Comparison of ENCODE assay signal across 28 mouse cellular contexts in the genomic region with DNA sequence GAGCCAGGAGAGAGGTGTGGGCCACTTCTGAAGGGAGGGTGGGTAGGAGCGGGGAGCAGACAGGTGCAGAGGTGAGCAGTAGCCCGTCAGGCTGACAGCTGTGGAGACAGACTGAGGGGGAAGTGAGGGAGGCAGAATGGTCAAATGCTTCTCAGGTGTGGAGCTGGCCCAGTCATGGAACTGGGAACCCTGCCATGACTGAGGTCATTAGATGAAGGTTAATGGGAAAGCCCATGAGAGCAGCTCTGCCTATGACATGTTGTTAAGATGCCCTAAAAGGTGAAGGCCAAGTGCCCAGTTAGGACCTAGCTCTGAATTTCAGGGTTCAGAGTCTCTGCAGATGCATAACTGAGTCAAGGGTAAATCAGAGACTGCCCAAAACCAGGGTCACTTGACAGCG.
DNase-seq lines count a peak whose midpoint lies in the region; ATAC-seq and TF ChIP-seq lines count a peak whose summit lies in the region.
"Had no signal": no experiment of that assay in that cellular context is flagged by ENCODE, and none has a peak within 500 bp of the region (broad histone marks: within the 10 kb centered on the region; RNA-seq: fewer than 3 reads in every experiment).

No protein-coding gene starts in this region.

- TF ChIP-seq POLR2A in kidney, adult 2 months (IDR thresholded peaks at IDR 0.05; ENCODE audit: low read depth, low read length) = no peak

- 0 out of 2 replicates have a peak overlapping the region, but pooled peaks have one; percentile 4 for H3K27ac ChIP-seq in kidney, adult 2 months (ENCODE audit: insufficient read depth, low read depth, low read length)
- no peak overlapping the region for H3K27ac ChIP-seq in kidney, embryonic 16.5 days (ENCODE audit: low read length)
- H3K27ac ChIP-seq: hindbrain, embryonic 13.5 days; limb, embryonic 10.5 days; limb, embryonic 15.5 days; liver, embryonic 13.5 days; midbrain, embryonic 13.5 days had no signal

- WGBS in kidney, adult 2 months = 77% methylated on average over 3 of the region's 3 CpGs
- 74% methylated on average over 3 of the region's 3 CpGs for WGBS in kidney, embryonic 16.5 days

- no peaks in the 10 kb centered on the region for H3K9me3 ChIP-seq in kidney, embryonic 16.5 days (ENCODE audit: low read length)
- H3K9me3 ChIP-seq: G1E; hindbrain, embryonic 13.5 days; limb, embryonic 10.5 days; limb, embryonic 15.5 days; liver, embryonic 13.5 days; megakaryocyte, embryonic 14.5 days; midbrain, embryonic 13.5 days had no signal

- 0 out of 2 replicates have a peak, but pooled peaks cover 3% of the 10 kb centered on the region for H3K4me1 ChIP-seq in kidney, adult 2 months (ENCODE audit: control insufficient read depth, insufficient read depth, low read length)
- H3K4me1 ChIP-seq in kidney, embryonic 16.5 days (ENCODE audit: insufficient read depth, low read length) = 0 out of 2 replicates have a peak, but pooled peaks cover 2% of the 10 kb centered on the region
- H3K4me1 ChIP-seq: limb, embryonic 15.5 days had no signal

- no peaks in the 10 kb centered on the region for H3K27me3 ChIP-seq in kidney, adult 2 months (replicated peaks; ENCODE audit: control insufficient read depth, insufficient read depth, low read length)
- H3K27me3 ChIP-seq in kidney, embryonic 16.5 days (ENCODE audit: insufficient read depth, low read length) = no peaks in the 10 kb centered on the region
- H3K27me3 ChIP-seq: limb, embryonic 15.5 days; liver, embryonic 13.5 days had no signal

- no peaks in the 10 kb centered on the region for H3K36me3 ChIP-seq in kidney, adult 2 months (ENCODE audit: control insufficient read depth, insufficient read depth, low read length)
- H3K36me3 ChIP-seq in kidney, embryonic 16.5 days (ENCODE audit: insufficient read depth, low read length) = no peaks in the 10 kb centered on the region
- H3K36me3 ChIP-seq: G1E; hindbrain, embryonic 13.5 days; limb, embryonic 10.5 days; limb, embryonic 15.5 days; liver, embryonic 13.5 days; midbrain, embryonic 13.5 days had no signal

- no peak for ATAC-seq in kidney, embryonic 16.5 days (ENCODE audit: low FRiP score, low TSS enrichment)
- ATAC-seq: forebrain, embryonic 14.5 days; inflammation-experienced regulatory T-cells, adult 6 months; lung, postnatal 0 days; midbrain, embryonic 13.5 days had no signal

- no peak overlapping the region for H3K9ac ChIP-seq in kidney, embryonic 16.5 days (replicated peaks; ENCODE audit: low read length)
- H3K9ac ChIP-seq: hindbrain, embryonic 13.5 days; limb, embryonic 15.5 days; liver, embryonic 13.5 days; midbrain, embryonic 13.5 days had no signal

- no peak overlapping the region for H3K4me3 ChIP-seq in kidney, adult 2 months (ENCODE audit: insufficient read depth, low read depth, low read length)
- H3K4me3 ChIP-seq in kidney, embryonic 16.5 days (ENCODE audit: low read length) = no peak overlapping the region
- H3K4me3 ChIP-seq: erythroblast, embryonic 14.5 days; hindbrain, embryonic 13.5 days; limb, embryonic 10.5 days; limb, embryonic 15.5 days; liver, embryonic 13.5 days; megakaryocyte, embryonic 14.5 days; midbrain, embryonic 13.5 days had no signal

- DNase-seq in cerebellum, adult 18-20 months = peak; percentile 39 to 42
- no peak for DNase-seq in cerebellum, adult 8-10 months
- DNase-seq in heart, postnatal 4 days = peak; percentile 36
- DNase-seq in heart, adult 11 months = no peak
- peak; percentile 79 for DNase-seq in kidney, adult 2 months
- peak; percentile 50 for DNase-seq in kidney, postnatal 10 days
- DNase-seq in urinary bladder, postnatal 14 days (ENCODE audit: low spot score) = no peak
- DNase-seq: adrenal gland, postnatal 10 days; cerebellum, postnatal 14 days; gastrocnemius, postnatal 25 days; heart, adult 18-20 months; heart, postnatal 36 days; layer of hippocampus, adult 9-11 months; liver, embryonic 13.5 days; lung, adult 18-20 months; lung, postnatal 4 days had no signal

- no peak overlapping the region for H3K4me2 ChIP-seq in kidney, embryonic 16.5 days (replicated peaks; ENCODE audit: low read depth, low read length)
- H3K4me2 ChIP-seq: heart, embryonic 11.5 days; hindbrain, embryonic 13.5 days; limb, embryonic 15.5 days; liver, embryonic 13.5 days; midbrain, embryonic 13.5 days had no signal

- TF ChIP-seq CTCF in kidney, adult 2 months (conservative IDR thresholded peaks at IDR 0.05; ENCODE audit: insufficient read depth, insufficient read length, low read depth, low read length) = no peak

Comparison
In these comparisons a context has a peak if more than half of its experiments do, and no peak if none do; other contexts are left out.
1. DNase-seq: peak in cerebellum, adult 18-20 months (2 of 2), heart, postnatal 4 days (single experiment), kidney, adult 2 months (single experiment) and kidney, postnatal 10 days (single experiment); none in cerebellum, adult 8-10 months (single experiment), heart, adult 11 months (single experiment) and urinary bladder, postnatal 14 days (single experiment).